In genomic region chr9:71831756-71832699, GRCm38 (mm10) we compare ENCODE assay signal across 8 mouse cellular contexts.
DNase-seq lines count a peak whose midpoint lies in the region; ATAC-seq and TF ChIP-seq lines count a peak whose summit lies in the region.

No protein-coding gene starts in this region.

- H3K4me3 ChIP-seq in forebrain, embryonic 11.5 days (ENCODE audit: low read depth, low read length), result no peak overlapping the region
- H3K4me3 ChIP-seq in forebrain, embryonic 16.5 days (replicated peaks; ENCODE audit: low read length), result no peak overlapping the region
- H3K4me3 ChIP-seq in embryonic facial prominence, embryonic 11.5 days (ENCODE audit: low read depth, low read length), result no peak overlapping the region
- no peak overlapping the region for H3K4me3 ChIP-seq in midbrain, postnatal 0 days (ENCODE audit: low read depth, low read length)
- H3K4me3 ChIP-seq in testis, adult 2 months (ENCODE audit: control insufficient read depth, low read depth, low read length), result peak overlapping the region; percentile 43

- intact Hi-C loops in heart, postnatal 14 days (cut with DNase I), result loop anchor here (1.0 to 5.0 kb wide), 3 partner anchors 125 to 361 kb away; partner anchors contain the start of gene Tcf12
- intact Hi-C loops in left cerebral cortex, postnatal 25 days (cut with DNase I), result loop anchor here (5.0 kb wide), 2 partner anchors 125 to 360 kb away; no protein-coding TSS in a partner anchor

- H3K4me2 ChIP-seq in forebrain, embryonic 11.5 days (ENCODE audit: low read depth, low read length, severe bottlenecking), result no peak overlapping the region
- H3K4me2 ChIP-seq in forebrain, embryonic 16.5 days (ENCODE audit: low read length), result no peak overlapping the region
- no peak overlapping the region for H3K4me2 ChIP-seq in embryonic facial prominence, embryonic 11.5 days (ENCODE audit: low read depth, low read length)
- no peak overlapping the region for H3K4me2 ChIP-seq in midbrain, postnatal 0 days (ENCODE audit: low read depth, low read length, poor library complexity, severe bottlenecking)

- 0 out of 2 replicates have a peak, but pooled peaks cover 2% of the 10 kb centered on the region for H3K27me3 ChIP-seq in forebrain, embryonic 11.5 days (ENCODE audit: control insufficient read depth, insufficient read depth, low read length)
- H3K27me3 ChIP-seq in forebrain, embryonic 16.5 days (replicated peaks; ENCODE audit: control insufficient read depth, insufficient read depth, low read length), result no peaks in the 10 kb centered on the region
- H3K27me3 ChIP-seq in embryonic facial prominence, embryonic 11.5 days (ENCODE audit: control insufficient read depth, insufficient read depth, low read length), result no peaks in the 10 kb centered on the region
- no peaks in the 10 kb centered on the region for H3K27me3 ChIP-seq in midbrain, postnatal 0 days (ENCODE audit: insufficient read depth, low read length)
- H3K27me3 ChIP-seq in testis, adult 2 months (ENCODE audit: control insufficient read depth, insufficient read depth, low read length), result no peaks in the 10 kb centered on the region

- peak; percentile 69 for TF ChIP-seq CTCF in midbrain, postnatal 0 days (IDR thresholded peaks at IDR 0.05)
- TF ChIP-seq CTCF in testis, adult 2 months (IDR thresholded peaks at IDR 0.05; ENCODE audit: control insufficient read depth, insufficient read depth, insufficient replicate concordance, low read depth, low read length), result peak; percentile 73; the same call in 1 of the 2 replicates

- peaks cover 11% of the 10 kb centered on the region; the same call in 1 of the 2 replicates for H3K4me1 ChIP-seq in forebrain, embryonic 11.5 days (replicated peaks; ENCODE audit: control insufficient read depth, insufficient read depth, low read length)
- no peaks in the 10 kb centered on the region for H3K4me1 ChIP-seq in forebrain, embryonic 16.5 days (replicated peaks; ENCODE audit: control insufficient read depth, insufficient read depth, low read length)
- no peaks in the 10 kb centered on the region for H3K4me1 ChIP-seq in embryonic facial prominence, embryonic 11.5 days (ENCODE audit: control insufficient read depth, insufficient read depth, low read length)
- no peaks in the 10 kb centered on the region for H3K4me1 ChIP-seq in midbrain, postnatal 0 days (ENCODE audit: insufficient read depth, low read length)
- H3K4me1 ChIP-seq in testis, adult 2 months (ENCODE audit: control insufficient read depth, insufficient read depth, low read length), result peaks cover 2% of the 10 kb centered on the region; the same call in 1 of the 2 replicates

- no peak overlapping the region for H3K27ac ChIP-seq in forebrain, embryonic 11.5 days (ENCODE audit: low read depth, low read length)
- H3K27ac ChIP-seq in forebrain, embryonic 16.5 days (ENCODE audit: low read length), result no peak overlapping the region
- H3K27ac ChIP-seq in embryonic facial prominence, embryonic 11.5 days (replicated peaks; ENCODE audit: low read depth, low read length), result no peak overlapping the region
- H3K27ac ChIP-seq in midbrain, postnatal 0 days (ENCODE audit: low read depth, low read length), result no peak overlapping the region
- no peak overlapping the region for H3K27ac ChIP-seq in testis, adult 2 months (ENCODE audit: control insufficient read depth, insufficient read depth, low read depth, low read length)

- no peaks in the 10 kb centered on the region for H3K36me3 ChIP-seq in forebrain, embryonic 11.5 days (ENCODE audit: control insufficient read depth, insufficient read depth, low read length)
- H3K36me3 ChIP-seq in forebrain, embryonic 16.5 days (ENCODE audit: control insufficient read depth, insufficient read depth), result no peaks in the 10 kb centered on the region
- no peaks in the 10 kb centered on the region for H3K36me3 ChIP-seq in embryonic facial prominence, embryonic 11.5 days (replicated peaks; ENCODE audit: control insufficient read depth, insufficient read depth, low read depth, low read length)
- H3K36me3 ChIP-seq in midbrain, postnatal 0 days (ENCODE audit: insufficient read depth, low read length), result no peaks in the 10 kb centered on the region
- H3K36me3 ChIP-seq in testis, adult 2 months (ENCODE audit: control insufficient read depth, insufficient read depth, low read length), result no peaks in the 10 kb centered on the region

- peak; percentile 33; the same call in 1 of the 2 replicates for ATAC-seq in forebrain, embryonic 11.5 days (replicated peaks; ENCODE audit: low FRiP score)
- ATAC-seq in forebrain, embryonic 16.5 days, result no peak
- no peak; the same call in 1 of the 2 replicates for ATAC-seq in embryonic facial prominence, embryonic 11.5 days (replicated peaks; ENCODE audit: insufficient number of reproducible peaks, low FRiP score, low TSS enrichment, low read depth)
- ATAC-seq in midbrain, postnatal 0 days (ENCODE audit: low FRiP score), result no peak

- H3K9ac ChIP-seq in forebrain, embryonic 11.5 days (ENCODE audit: low read length), result no peak overlapping the region
- no peak overlapping the region for H3K9ac ChIP-seq in forebrain, embryonic 16.5 days (replicated peaks; ENCODE audit: low read depth, low read length)
- H3K9ac ChIP-seq in embryonic facial prominence, embryonic 11.5 days (replicated peaks; ENCODE audit: low read length), result no peak overlapping the region
- H3K9ac ChIP-seq in midbrain, postnatal 0 days (replicated peaks; ENCODE audit: low read length, poor library complexity, severe bottlenecking), result no peak overlapping the region

- no peaks in the 10 kb centered on the region for H3K9me3 ChIP-seq in forebrain, embryonic 11.5 days (ENCODE audit: control insufficient read depth, low read length)
- no peaks in the 10 kb centered on the region for H3K9me3 ChIP-seq in forebrain, embryonic 16.5 days (ENCODE audit: control insufficient read depth, low read length)
- H3K9me3 ChIP-seq in embryonic facial prominence, embryonic 11.5 days (replicated peaks; ENCODE audit: control insufficient read depth, low read length), result no peaks in the 10 kb centered on the region
- no peaks in the 10 kb centered on the region for H3K9me3 ChIP-seq in midbrain, postnatal 0 days (ENCODE audit: low read length)

- 47% methylated on average over 26 of the region's 26 CpGs for WGBS in forebrain, embryonic 11.5 days
- WGBS in forebrain, embryonic 16.5 days, result 41% methylated on average over 26 of the region's 26 CpGs
- WGBS in embryonic facial prominence, embryonic 11.5 days, result 38% methylated on average over 26 of the region's 26 CpGs
- WGBS in midbrain, postnatal 0 days, result 42% methylated on average over 26 of the region's 26 CpGs

- TF ChIP-seq POLR2A in testis, adult 2 months (IDR thresholded peaks at IDR 0.05; ENCODE audit: control insufficient read depth, low read depth, low read length), result no peak

- DNase-seq in forebrain, embryonic 11.5 days (ENCODE audit: low spot score), result peak; percentile 83
- DNase-seq in adrenal gland, postnatal 14 days, result peak; percentile 82
- peak; percentile 65 for DNase-seq in embryonic facial prominence, embryonic 11.5 days (ENCODE audit: low spot score)
- DNase-seq in heart, postnatal 14 days, result peak; percentile 88 to 92
- DNase-seq in left cerebral cortex, postnatal 25 days (ENCODE audit: low spot score in 2 of 2), result peak; percentile 28 to 43
- peak; percentile 12 for DNase-seq in midbrain, postnatal 0 days (ENCODE audit: low spot score)

Comparison
In these comparisons a context has a peak if more than half of its experiments do, and no peak if none do; other contexts are left out.
1. DNase-seq: peak in every context shown above with its lines; median percentile 90 in heart, postnatal 14 days; 83 in forebrain, embryonic 11.5 days; 82 in adrenal gland, postnatal 14 days; 65 in embryonic facial prominence, embryonic 11.5 days; 36 in left cerebral cortex, postnatal 25 days; 12 in midbrain, postnatal 0 days.